In the genomic region with DNA sequence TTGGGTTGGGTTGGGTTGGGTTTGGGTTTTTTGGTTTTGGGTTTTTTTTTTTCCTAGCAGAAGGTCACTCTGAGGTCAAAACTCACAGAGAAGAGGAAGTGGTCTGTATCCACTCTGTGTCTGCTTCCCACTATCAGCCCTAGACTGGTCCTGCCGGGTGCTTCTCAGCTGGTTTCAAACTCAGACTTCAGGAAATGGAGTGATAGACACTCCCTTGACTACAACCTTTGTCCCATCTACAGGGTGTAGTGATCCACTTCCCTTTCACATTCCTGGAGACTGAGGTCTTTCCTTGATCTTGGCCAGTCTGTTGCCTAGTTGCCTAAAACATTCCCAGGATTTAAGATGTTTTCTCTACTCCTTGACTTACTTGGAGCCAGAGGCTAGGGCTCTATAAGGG, we compare ENCODE assay signal across 13 mouse cellular contexts.
DNase-seq lines count a peak whose midpoint lies in the region; ATAC-seq and TF ChIP-seq lines count a peak whose summit lies in the region.
"Had no signal": no experiment of that assay in that cellular context is flagged by ENCODE, and none has a peak within 500 bp of the region (broad histone marks: within the 10 kb centered on the region; RNA-seq: fewer than 3 reads in every experiment).

No protein-coding gene starts in this region.

- H3K9ac ChIP-seq in heart, embryonic 11.5 days (ENCODE audit: low read depth, low read length) = no peak overlapping the region
- H3K9ac ChIP-seq: kidney, embryonic 15.5 days had no signal

- no peaks in the 10 kb centered on the region for H3K9me3 ChIP-seq in heart, embryonic 11.5 days (replicated peaks; ENCODE audit: control insufficient read depth, low read length)
- H3K9me3 ChIP-seq: forebrain, embryonic 10.5 days; hindbrain, embryonic 10.5 days; kidney, embryonic 15.5 days; midbrain, embryonic 10.5 days had no signal

- POLR2A ChIA-PET in Patski (lab: Charles Lee) = no interaction called here

- in situ Hi-C loops in Patski (cut with MboI; ENCODE audit: low pct_unique_long_range_greater_than_20kb) = no loop called here

- no peaks in the 10 kb centered on the region for H3K27me3 ChIP-seq in Patski
- no peaks in the 10 kb centered on the region for H3K27me3 ChIP-seq in heart, embryonic 11.5 days (ENCODE audit: control insufficient read depth, insufficient read depth, low read length)
- no peaks in the 10 kb centered on the region for H3K27me3 ChIP-seq in cerebellum, adult 2 months (ENCODE audit: control insufficient read depth, insufficient read depth, low read length)
- H3K27me3 ChIP-seq: kidney, embryonic 15.5 days had no signal

- no peak for TF ChIP-seq CTCF in Patski (IDR thresholded peaks at IDR 0.05)
- TF ChIP-seq CTCF in cerebellum, adult 2 months (IDR thresholded peaks at IDR 0.05; ENCODE audit: borderline replicate concordance, insufficient read depth, low read depth, low read length) = no peak

- no peak for TF ChIP-seq POLR2A in cerebellum, adult 2 months (IDR thresholded peaks at IDR 0.05; ENCODE audit: borderline replicate concordance, insufficient read depth, low read length)

- H3K27ac ChIP-seq in heart, embryonic 11.5 days (ENCODE audit: low read depth, low read length) = peak overlapping the region; percentile 76
- H3K27ac ChIP-seq in cerebellum, adult 2 months (ENCODE audit: insufficient read depth, low read length) = no peak overlapping the region
- H3K27ac ChIP-seq: midbrain, embryonic 10.5 days had no signal

- H3K4me1 ChIP-seq in heart, embryonic 11.5 days (ENCODE audit: control insufficient read depth, insufficient read depth, low read length) = peaks cover 21% of the 10 kb centered on the region
- H3K4me1 ChIP-seq in cerebellum, adult 2 months (ENCODE audit: control insufficient read depth, insufficient read depth, low read length) = peaks cover 13% of the 10 kb centered on the region
- H3K4me1 ChIP-seq: kidney, embryonic 15.5 days had no signal

- peak; percentile 47 for ATAC-seq in Patski
- ATAC-seq in heart, embryonic 11.5 days (replicated peaks; ENCODE audit: insufficient number of reproducible peaks, low FRiP score, low TSS enrichment) = 0 out of 2 replicates have a peak, but pooled peaks have one; percentile 36

- no peak overlapping the region for H3K4me3 ChIP-seq in heart, embryonic 11.5 days (ENCODE audit: low read depth, low read length)
- H3K4me3 ChIP-seq in cerebellum, adult 2 months (replicated peaks; ENCODE audit: insufficient read depth, low read depth, low read length) = no peak overlapping the region
- H3K4me3 ChIP-seq: forebrain, embryonic 10.5 days; hindbrain, embryonic 10.5 days; kidney, embryonic 15.5 days; midbrain, embryonic 10.5 days had no signal

- WGBS in heart, embryonic 11.5 days (ENCODE audit: insufficient replicate concordance) = 50% methylated on average over 1 of the region's 1 CpGs
- WGBS in cerebellum, adult 2 months = 90% methylated on average over 1 of the region's 1 CpGs

- no peak overlapping the region for H3K4me2 ChIP-seq in heart, embryonic 11.5 days
- H3K4me2 ChIP-seq: kidney, embryonic 15.5 days had no signal

- peak; percentile 16 to 40 for DNase-seq in kidney, postnatal 36 days
- no peak for DNase-seq in kidney, postnatal 25 days
- DNase-seq in Patski (ENCODE audit: low read depth, low spot score) = no peak
- peak; percentile 60 for DNase-seq in lung, postnatal 36 days
- DNase-seq in neural tube, embryonic 10.5 days (ENCODE audit: extremely low spot score, low spot score) = no peak
- no peak for DNase-seq in cerebellum, adult 2 months
- no peak for DNase-seq in frontal cortex, postnatal 14 days (ENCODE audit: low spot score in 2 of 2)
- DNase-seq: left cerebral cortex, postnatal 4 days had no signal

- CTCF ChIA-PET in Patski (lab: Charles Lee) = interaction anchor here (1.3 kb wide), 1 partner anchor 9 kb away, joined by 6 read pairs; no protein-coding TSS in a partner anchor

- no peaks in the 10 kb centered on the region for H3K36me3 ChIP-seq in heart, embryonic 11.5 days (ENCODE audit: control insufficient read depth, insufficient read depth, low read length)
- H3K36me3 ChIP-seq: forebrain, embryonic 10.5 days; kidney, embryonic 15.5 days; midbrain, embryonic 10.5 days had no signal

Comparison
In these comparisons a context has a peak if more than half of its experiments do, and no peak if none do; other contexts are left out.
1. DNase-seq: peak in kidney, postnatal 36 days (2 of 2) and lung, postnatal 36 days (single experiment); none in kidney, postnatal 25 days (0 of 2), Patski (single experiment), neural tube, embryonic 10.5 days (single experiment), cerebellum, adult 2 months (0 of 2) and frontal cortex, postnatal 14 days (0 of 2).